Mouse (Mus musculus): ENCODE measurements around the gene Vsir. TPM values are rescaled to one million over a fixed set of nuclear protein-coding genes. Genes with fewer than 3 reads are reported as not detected.
A peak's percentile ranks its signal among the peaks of the same experiment; 100 is the strongest.

Gene Vsir
- total RNA-seq, 1 experiment from 2014 or later = 18.5 TPM

- ATAC-seq (replicated peaks; ENCODE audit: low read depth, poor library complexity, severe bottlenecking) = peak; percentile 64
These were observed 5.3 kb downstream of the Vsir start for GRCm38 (mm10) chr10:60351761-60352455.

GRCm38 (mm10) chr10:60353241-60354002 lies 6.8 kb downstream of the Vsir start:
- ATAC-seq (replicated peaks; ENCODE audit: low read depth, poor library complexity, severe bottlenecking) = no peak

GRCm38 (mm10) chr10:60354003-60354325 lies 7.3 kb downstream of the Vsir start:
- no peak for ATAC-seq (replicated peaks; ENCODE audit: low read depth, poor library complexity, severe bottlenecking)

- ATAC-seq (replicated peaks; ENCODE audit: low read depth, poor library complexity, severe bottlenecking) = no peak
These were observed 8.4 kb downstream of the Vsir start for GRCm38 (mm10) chr10:60354881-60355677.

- no peak for ATAC-seq (replicated peaks; ENCODE audit: low read depth, poor library complexity, severe bottlenecking)
These were observed 10.8 kb downstream of the Vsir start for GRCm38 (mm10) chr10:60357441-60357840.

GRCm38 (mm10) chr10:60357901-60358300 lies 11.2 kb downstream of the Vsir start:
- no peak for ATAC-seq (replicated peaks; ENCODE audit: low read depth, poor library complexity, severe bottlenecking)

GRCm38 (mm10) chr10:60358776-60359175 lies 12.1 kb downstream of the Vsir start:
- ATAC-seq (replicated peaks; ENCODE audit: low read depth, poor library complexity, severe bottlenecking) = no peak

- ATAC-seq (replicated peaks; ENCODE audit: low read depth, poor library complexity, severe bottlenecking) = no peak
These were observed 15.1 kb downstream of the Vsir start for GRCm38 (mm10) chr10:60361615-60362309.

GRCm38 (mm10) chr10:60362310-60362628 lies 15.6 kb downstream of the Vsir start:
- 0 out of 2 replicates have a peak, but pooled peaks have one; percentile 12 for ATAC-seq (replicated peaks; ENCODE audit: low read depth, poor library complexity, severe bottlenecking)

- no peak for ATAC-seq (replicated peaks; ENCODE audit: low read depth, poor library complexity, severe bottlenecking)
These were observed 16.8 kb downstream of the Vsir start for GRCm38 (mm10) chr10:60363426-60363825.

GRCm38 (mm10) chr10:60367145-60367544 lies 20.5 kb downstream of the Vsir start:
- peak; percentile 30 for ATAC-seq (replicated peaks; ENCODE audit: low read depth, poor library complexity, severe bottlenecking)

- no peak for ATAC-seq (replicated peaks; ENCODE audit: low read depth, poor library complexity, severe bottlenecking)
These were observed 21.3 kb downstream of the Vsir start for GRCm38 (mm10) chr10:60367904-60368303.

GRCm38 (mm10) chr10:60369405-60369804 lies 22.8 kb downstream of the Vsir start:
- ATAC-seq (replicated peaks; ENCODE audit: low read depth, poor library complexity, severe bottlenecking) = no peak

GRCm38 (mm10) chr10:60370098-60370497 lies 23.4 kb downstream of the Vsir start:
- ATAC-seq (replicated peaks; ENCODE audit: low read depth, poor library complexity, severe bottlenecking) = no peak

GRCm38 (mm10) chr10:60370601-60371061 lies 24.0 kb downstream of the Vsir start:
- peak; percentile 15 for ATAC-seq (replicated peaks; ENCODE audit: low read depth, poor library complexity, severe bottlenecking)

GRCm38 (mm10) chr10:60371596-60372386 lies 25.1 kb downstream of the Vsir start:
- peak; percentile 44 for ATAC-seq (replicated peaks; ENCODE audit: low read depth, poor library complexity, severe bottlenecking)

GRCm38 (mm10) chr10:60373543-60373936 lies 26.9 kb downstream of the Vsir start:
- ATAC-seq (replicated peaks; ENCODE audit: low read depth, poor library complexity, severe bottlenecking) = no peak

- ATAC-seq (replicated peaks; ENCODE audit: low read depth, poor library complexity, severe bottlenecking) = no peak
These were observed 27.4 kb downstream of the Vsir start for GRCm38 (mm10) chr10:60373937-60374578.

- ATAC-seq (replicated peaks; ENCODE audit: low read depth, poor library complexity, severe bottlenecking) = 0 out of 2 replicates have a peak, but pooled peaks have one; percentile 3
These were observed 30.1 kb downstream of the Vsir start for GRCm38 (mm10) chr10:60376704-60377103.

All from common myeloid progenitor, adult 5-6 weeks (primary cell).